Mouse (Mus musculus): ENCODE data around the gene Anks1b.

Gene Anks1b

DNA sequence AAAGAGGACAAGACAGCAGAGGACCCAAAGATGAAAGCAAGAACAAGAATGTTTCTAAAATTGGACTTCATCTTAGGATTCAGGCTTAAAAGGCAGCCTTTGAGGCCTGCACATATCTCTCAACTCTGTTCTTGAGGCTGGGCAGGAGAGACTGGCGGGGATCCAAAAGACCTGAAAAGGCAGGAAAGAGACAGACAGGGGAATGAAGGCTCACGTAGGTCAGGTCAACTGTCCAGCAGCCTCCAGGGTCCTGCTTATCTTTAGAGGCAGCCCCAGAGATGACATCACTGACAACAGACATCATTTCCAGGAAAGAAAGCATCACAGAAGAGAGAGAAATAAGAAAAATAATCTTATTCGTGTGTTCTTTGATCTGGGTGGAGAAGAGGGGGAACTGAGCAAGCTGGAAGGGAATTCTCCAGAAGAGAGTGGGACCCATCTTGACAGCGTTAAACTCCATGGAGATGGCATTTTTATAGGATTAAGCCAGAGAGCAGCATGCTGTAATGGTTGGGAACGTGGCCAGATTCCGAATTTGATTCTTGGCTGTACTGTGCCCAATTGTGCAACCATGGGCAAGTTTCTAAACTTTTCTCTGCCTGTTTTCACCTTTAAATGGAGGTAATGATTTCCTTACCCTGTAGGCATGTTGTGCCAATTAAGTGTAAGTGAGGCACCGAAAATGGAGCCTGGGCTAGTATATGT, 784.3 kb downstream of the Anks1b start:
- peak in 1 of 2 experiments; percentile 56 for DNase-seq (ENCODE audit: low spot score in 2 of 2)

DNA sequence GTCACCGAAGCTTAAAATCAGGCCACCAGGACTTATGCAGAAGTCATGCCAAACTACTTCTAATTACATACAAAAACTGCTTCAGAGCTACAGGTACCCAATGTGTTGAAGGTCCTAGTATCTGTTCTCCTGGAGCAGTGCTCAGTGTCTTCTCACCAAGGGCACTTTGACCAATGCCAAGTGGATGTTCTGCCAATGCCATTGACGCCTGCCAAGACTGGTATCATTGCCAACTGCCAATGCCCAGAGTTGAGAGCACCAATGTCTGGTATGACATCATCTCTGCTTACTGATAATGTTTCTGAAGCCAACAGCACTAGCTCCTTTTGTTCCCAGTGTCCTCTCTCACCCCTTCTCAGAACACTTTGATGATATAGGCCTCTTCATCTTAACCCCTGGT, 793.4 kb downstream of the Anks1b start:
- no peak for DNase-seq (ENCODE audit: low spot score in 2 of 2)

DNA sequence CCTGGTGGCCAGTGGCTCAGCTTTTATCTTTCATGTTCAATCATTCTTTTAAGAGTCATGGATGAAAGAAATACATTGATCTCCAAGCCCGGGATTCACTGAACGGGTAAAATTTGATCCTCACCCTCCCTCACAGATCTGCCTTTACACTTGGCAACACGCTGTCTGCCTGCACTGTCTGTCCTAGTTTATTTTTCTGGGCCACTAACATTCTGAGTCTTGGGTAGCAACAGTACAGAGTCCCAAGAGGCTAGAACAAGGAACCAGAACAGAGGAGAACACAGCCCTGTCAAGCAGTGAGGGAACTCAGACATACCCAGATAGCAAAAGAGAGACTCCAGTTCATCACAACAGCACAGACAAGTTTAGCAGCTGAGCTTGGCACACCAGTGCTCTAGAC, 797.0 kb downstream of the Anks1b start:
- no peak for DNase-seq (ENCODE audit: low spot score in 2 of 2)

DNA sequence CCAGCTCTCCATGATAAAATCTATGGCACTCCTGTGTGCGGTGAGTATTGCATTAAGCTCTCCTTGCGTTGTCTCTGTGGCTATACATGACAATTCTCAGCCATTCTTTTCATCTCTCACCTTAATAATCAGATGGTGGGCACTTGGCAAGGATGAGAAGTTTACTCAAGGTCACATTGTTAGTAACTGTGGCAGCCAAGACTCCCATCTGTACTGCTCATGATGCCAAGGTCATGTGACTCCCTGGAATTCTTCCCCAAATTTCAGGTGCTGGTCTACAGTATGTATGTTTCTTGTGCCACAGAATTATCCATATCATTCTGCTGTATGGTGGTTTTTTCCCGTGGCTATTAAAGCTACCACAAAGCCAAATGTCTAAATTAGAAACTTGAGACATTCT, 798.8 kb downstream of the Anks1b start:
- DNase-seq (ENCODE audit: low spot score in 2 of 2), result no peak

DNA sequence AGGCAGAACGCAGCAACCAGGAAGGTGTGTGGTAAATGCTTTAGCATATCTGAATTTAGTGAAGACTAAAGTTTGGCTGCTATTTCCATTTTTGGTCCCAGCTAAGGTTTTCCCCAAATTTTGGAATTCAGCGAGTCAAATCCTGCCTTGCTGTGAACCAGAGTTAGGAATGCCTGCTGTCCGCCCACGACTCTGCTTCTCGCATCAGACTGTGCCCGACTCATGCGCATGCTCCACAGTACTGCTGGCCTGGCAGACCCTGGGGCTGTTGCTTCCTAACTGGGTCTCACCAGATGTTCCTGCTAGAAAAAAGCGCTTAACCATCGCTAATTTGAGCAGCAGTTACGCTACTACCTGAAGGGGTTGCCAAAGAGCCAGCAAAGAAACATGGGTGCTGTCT, 801.1 kb downstream of the Anks1b start:
- peak; percentile 76 to 84 for DNase-seq (ENCODE audit: low spot score in 2 of 2)

DNA sequence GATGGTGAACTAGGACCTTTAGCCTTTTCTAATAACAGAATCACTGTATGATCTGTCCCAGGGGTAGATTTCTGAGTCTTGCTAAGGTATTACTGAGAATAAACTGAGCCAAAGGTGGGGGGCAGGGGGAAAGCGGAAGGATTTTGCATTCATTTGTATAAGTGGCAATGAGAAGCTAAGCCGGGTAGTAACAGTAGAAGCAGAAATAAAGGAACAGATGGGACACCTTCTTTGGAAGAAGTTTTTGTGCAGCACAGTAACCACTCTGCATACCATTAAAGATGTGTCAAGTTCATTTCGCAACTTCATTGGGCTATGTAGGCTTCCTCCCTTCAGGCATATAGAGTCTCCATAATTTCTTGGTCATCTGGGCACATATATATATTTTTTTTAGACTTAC, 804.1 kb downstream of the Anks1b start:
- no peak for DNase-seq (ENCODE audit: low spot score in 2 of 2)

DNA sequence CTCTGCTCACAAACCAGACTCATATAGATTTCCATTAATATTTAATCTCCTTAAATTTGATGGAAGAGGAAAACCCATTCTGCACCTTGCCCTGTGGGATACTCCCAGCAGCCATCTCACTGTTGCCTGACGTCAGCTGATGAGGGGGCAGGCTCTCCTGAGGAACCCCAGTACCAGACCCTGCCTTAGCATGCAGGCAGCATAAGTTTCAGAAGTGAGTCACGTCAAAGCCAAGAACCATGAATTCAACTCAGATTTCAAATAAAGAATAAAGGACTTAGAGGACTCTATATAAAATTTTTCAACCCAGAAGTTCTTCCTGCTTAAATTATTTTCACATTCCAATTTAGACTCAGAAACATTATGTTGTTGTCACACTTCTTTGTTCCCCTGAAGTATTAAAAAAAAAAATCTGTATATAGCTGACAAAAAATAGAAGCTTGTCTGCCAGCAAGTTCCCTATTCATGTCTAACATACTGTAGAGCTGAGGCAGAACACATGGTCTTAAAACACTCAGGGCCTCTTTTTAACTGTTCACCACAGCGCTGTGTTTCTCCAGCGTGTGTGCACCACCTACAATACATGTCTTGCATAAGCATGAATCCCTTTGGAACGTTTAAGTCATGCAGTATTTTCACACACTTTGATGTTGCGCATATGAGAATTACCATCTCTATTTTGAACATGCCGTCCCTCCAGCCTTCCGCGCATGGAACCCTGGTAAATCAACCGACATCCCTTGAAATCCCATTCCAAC, 806.6 kb downstream of the Anks1b start:
- no peak for DNase-seq (ENCODE audit: low spot score in 2 of 2)

DNA sequence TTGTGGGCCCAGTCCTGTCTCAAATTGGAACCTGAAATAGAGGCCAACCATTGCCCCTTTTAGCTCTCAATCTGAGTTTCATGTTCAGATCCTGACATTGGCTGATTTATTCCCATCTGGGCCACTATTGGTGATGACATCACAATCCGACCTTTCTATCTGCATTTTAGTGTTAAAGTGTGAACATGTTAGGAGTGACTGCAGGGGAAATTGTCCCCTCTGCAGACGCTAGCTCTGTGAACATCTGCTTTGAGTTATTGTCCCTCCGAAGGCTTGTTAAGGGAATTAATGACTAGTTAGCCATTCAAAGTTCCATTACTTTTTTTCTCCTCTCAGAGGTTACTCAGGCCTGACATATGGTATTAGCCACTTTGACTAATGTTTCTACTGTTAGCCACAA, 810.5 kb downstream of the Anks1b start:
- DNase-seq (ENCODE audit: low spot score in 2 of 2), result no peak

DNA sequence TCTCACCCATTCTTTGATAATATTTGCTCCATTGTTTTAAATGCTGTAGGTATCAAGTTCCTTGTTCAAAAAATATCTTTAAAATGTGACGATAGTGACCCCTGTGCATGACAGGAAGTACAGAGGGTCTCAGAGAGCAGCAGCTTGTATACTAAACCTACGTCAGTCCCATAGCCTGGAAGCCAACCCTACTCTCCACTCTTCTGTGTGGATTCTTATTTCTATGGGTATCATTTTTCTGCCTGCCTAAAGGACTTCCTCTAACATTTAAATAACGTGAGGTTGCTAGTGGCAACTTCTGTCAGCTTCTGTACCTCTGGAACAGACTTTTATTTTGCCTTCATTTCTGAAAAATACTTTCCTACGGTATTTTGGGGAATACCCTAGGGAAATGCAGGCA, 812.1 kb downstream of the Anks1b start:
- DNase-seq (ENCODE audit: low spot score in 2 of 2), result no peak

DNA sequence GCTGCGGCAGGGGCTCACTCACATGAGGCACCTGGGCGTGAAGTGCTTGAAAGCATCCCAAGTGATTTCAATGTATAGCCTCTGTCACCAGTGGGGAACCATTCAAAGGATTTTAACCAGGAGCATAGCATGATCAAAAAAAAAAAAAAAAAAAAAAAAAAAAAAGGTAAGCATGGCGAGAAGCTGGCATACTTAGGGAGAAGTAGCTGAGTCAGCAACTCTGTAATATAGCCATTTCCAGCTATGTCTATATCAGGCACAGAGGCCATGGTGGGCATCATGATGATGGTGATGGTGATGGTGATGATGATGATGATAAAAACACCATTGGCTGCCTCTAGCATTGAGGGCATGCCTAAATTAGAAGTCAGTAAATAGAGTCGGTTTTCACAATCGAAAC, 814.8 kb downstream of the Anks1b start:
- no peak for DNase-seq (ENCODE audit: low spot score in 2 of 2)

DNA sequence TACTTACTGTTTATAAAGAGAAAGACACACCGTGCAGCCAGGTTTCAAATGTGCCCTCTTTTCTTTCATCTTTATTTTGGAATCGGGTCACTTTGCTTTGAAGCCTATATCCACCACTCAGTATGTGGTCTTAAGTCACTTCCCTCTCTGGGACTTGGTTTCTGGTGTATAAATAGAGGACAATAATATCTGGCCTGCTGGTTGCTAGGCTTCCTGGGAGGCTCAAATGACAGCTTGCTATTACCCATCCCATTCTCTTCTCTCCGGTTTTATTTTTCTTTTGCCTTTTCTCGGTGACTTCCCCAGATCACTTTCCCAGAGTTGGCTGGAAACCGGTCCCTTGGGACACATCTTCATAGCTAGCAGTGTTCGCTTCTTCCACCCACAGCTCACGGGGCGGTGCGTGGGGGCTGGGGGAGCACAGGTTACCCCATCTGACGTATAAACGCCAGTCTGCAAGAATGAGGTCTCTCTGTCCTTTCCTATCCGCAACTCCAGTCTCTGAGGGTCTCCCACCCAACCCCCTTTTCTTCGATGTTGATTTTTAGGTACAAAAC, 815.5 kb downstream of the Anks1b start:
- DNase-seq (ENCODE audit: low spot score in 2 of 2), result no peak

DNA sequence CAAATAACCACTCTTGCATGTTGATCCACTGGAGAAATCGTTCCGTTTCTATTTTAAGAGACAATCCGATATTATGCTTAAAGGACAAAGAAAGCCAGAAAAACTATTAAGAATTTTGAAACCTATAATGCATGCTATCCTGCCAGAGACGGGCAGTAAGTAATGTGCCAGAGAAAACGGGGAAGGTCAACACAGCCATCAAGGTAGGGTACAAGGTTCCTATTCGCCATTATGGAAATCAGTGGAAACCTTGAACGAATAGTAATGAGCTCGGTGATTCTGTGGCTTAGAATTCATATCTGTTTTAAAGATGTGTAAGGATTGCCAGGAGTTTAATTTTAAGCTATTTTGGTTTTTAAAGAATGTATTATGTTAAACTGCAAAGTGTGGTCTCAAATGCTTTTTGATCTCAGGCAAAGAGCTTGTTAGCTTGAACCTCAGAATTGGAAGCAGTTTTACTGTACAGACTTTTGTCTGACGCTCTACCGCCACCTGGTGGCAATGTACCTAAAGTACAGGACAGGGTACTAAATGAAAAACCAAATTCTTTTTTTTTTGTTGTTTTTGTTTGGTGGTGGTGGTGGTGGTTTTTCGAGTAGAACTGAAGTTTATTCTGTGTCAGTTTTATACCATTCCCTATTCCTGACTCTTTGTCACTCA, 816.7 kb downstream of the Anks1b start:
- DNase-seq (ENCODE audit: low spot score in 2 of 2), result peak; percentile 83 to 84

DNA sequence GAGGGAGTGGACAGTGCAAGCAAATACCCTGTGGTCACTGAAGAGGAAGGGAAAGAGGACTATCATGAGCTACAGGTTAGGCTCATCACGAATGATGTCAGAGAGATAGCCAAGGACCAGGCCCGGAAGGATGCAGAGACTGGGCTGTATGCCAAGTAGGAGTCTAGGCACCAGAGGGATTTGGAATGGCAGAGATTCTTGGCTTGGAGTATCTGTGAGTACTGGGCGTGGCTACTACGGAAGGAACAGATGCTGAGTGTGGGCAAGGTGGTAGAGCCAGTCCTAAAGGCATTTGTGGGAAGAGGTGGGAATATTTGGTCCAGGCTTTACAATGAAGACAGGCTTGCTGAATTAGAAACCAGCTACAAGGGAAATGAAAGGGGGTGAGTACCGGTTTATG, 823.4 kb downstream of the Anks1b start:
- peak; percentile 64 to 69 for DNase-seq (ENCODE audit: low spot score in 2 of 2)

DNA sequence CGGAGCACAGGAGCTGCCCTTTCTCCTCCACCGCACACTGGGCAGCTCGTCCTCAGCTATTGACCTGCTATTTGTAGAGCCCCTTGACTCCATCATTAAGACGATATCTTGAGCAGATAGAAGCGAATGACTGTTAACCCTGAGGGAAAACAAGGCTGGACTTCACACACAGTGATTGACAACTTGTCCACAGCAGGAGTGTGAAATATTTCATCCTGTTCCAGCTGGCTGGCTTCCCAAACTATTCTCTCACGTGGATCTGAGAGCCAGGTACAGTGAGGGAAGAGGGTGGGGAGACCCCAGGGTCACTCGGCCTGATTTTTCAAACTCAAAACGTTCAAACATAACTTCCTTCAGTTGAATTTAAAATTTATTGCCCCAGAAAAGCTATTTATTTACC, 824.1 kb downstream of the Anks1b start:
- no peak for DNase-seq (ENCODE audit: low spot score in 2 of 2)

DNA sequence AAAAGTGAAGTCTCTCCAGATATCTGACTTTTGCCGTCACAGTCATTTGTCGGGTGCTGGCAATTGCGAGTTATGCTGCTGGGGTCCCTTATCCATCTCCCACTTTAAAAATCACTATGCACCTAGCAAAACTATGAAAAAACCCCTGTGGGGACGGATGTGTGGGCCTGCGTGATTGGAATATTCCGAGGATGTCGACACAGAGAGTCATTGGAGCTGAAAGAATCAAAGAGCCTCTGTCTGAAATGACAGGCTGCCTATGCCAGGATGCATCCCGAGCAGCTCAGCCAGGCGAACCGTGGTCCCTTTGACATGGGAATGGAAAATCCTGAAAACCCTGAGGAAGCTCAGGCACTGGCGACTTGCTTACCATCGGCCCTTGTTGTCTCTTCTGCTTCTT, 825.9 kb downstream of the Anks1b start:
- DNase-seq (ENCODE audit: low spot score in 2 of 2), result no peak

DNA sequence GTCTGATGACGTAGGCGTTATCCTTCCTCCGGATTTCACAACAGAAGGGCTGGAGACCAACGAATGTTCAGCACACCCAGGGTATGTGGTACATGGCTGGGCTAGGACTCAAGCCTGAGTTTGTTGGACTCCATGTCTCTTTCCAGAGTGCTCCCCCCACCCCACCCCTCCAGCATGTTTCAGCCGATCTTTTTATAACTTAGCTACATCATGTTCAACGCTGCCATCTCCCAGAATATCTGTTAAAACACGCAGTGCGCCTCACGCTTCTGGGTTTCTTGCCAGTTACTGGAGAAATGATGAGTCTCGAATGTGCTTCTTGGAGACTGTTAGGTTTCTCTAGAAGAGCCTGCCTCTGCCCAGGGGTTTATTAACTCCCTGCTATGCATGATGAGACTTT, 831.3 kb downstream of the Anks1b start:
- peak; percentile 80 to 83 for DNase-seq (ENCODE audit: low spot score in 2 of 2)

DNA sequence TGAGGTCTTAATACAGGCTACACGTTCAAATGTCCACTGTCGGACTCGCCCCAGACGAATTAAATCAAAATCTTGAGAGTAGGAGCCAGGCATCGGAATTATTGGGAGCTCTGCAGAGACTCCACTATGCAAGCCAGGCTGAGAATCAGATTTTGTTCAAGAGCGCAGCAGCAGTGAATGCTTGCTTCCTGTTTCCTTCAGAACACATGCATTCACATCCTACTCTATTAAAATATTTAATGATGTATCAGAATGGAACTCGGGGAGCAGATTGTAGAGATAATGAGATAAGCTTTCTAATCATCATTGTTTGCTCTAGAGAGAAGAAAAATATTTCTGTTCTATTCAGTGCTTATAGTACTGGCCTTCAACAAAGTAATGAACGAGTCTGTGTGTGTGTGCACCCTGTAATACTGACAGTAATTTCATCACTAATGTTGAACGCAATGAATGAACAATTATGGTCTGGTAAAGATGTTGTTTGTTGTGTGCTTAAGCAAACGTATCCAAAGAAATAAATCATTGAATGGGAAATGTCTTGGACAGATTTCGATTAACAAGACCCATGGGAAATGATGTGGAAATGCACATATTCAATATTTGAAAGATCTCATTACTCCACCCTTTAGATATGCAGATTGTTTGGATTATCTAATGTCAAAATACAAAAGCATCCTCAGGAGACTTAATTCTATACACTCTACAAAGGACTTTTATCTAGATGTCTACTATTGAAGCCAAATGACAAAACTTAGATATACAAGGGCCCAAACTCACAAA, 835.7 kb downstream of the Anks1b start:
- no peak for DNase-seq (ENCODE audit: low spot score in 2 of 2)

DNA sequence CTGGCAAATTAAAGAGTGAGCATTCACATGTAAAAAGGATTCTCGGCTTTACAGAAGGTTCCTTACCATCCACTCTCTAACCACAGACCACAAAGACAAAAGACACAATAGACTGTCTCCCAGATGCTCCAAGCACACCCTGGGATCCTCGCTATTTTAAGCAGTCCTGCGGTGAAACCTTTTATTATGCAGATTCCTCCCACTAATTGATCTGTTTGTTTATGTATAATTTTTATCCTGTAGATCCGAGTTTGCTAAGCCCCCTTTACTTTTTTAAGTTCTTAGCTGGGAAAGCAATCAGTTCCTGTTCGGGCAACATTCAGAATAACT, 836.3 kb downstream of the Anks1b start:
- no peak for DNase-seq (ENCODE audit: low spot score in 2 of 2)

DNA sequence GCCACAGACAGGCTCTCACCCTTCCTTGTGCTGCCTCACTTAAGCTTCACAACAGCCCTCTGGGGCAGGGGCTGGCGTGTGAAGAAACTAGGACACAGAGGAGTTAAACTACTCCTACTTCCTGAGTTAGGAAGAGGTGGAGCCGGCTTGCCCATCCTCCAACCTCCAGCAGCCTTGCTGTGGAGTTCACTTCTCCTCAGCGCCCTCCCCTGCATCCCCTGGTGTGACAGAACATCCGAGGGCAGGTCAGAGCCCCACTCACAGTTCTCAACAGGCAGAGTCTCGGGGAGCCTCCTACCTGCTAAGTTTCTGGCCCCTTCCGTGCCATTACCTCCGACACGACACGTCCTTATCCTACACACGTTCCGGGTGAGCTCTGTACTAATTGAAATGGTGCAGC, 844.7 kb downstream of the Anks1b start:
- DNase-seq (ENCODE audit: low spot score in 2 of 2), result no peak

DNA sequence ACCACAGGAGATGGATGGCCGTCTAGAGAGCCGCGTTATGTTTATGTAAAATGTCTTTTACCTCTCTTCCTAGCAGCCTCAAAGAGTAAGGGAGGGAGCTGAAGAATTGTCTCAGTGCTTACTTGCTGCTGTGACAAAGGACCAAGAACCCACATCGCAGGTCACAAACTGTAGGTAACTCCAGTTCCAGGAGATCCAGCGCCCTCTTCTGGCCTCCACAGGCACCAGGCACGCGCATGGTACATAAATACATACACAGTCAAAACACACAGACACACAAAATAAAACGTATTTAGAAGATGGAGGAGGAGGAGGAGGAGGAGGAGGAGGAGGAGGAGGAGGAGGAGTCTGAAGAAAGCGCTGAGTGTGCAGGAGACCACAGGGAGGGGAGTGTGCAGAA, 845.4 kb downstream of the Anks1b start:
- no peak for DNase-seq (ENCODE audit: low spot score in 2 of 2)

DNA sequence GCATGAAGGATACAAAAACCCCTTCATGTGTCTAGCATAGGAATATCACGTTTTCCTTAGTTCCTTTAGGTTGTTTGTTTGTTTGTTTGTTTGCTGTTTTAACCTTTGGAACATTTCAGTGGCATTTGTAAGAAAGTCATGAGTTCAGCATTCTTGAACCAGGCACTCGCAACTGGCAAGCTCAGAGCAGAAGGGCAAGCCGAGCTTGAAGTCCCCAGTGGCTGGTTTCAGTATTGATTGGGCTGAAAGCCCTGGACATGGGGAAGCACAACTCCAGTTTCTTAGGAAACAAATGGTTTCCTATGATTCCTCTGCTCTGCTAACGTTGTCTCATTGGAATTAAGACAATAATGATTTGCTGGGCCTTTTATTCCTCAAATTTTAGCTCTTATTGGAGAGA, 846.7 kb downstream of the Anks1b start:
- DNase-seq (ENCODE audit: low spot score in 2 of 2), result no peak

DNA sequence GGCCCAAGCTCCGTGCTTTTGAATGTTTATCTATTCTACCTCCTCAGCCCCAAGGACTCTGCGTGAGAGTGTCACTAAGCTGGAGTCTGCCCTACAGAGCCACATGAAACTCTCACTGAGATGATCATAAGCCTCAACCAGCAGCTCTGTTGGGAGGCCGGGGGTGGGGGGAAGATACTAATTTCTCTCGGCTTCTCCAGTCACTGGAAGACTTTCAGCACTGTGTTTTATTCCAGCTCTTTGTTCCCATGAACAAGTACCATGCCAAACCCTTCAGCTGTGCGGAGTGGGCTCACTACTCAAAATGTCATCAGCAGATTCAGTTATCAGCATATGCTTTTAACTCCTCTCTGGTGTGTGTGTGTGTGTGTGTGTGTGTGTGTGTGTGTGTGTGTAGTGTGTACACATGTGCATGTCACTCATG, 849.8 kb downstream of the Anks1b start:
- DNase-seq (ENCODE audit: low spot score in 2 of 2), result peak; percentile 61 to 71
